Mouse (Mus musculus): ENCODE results near the gene Xxylt1. TPM values are rescaled to one million over a fixed set of nuclear protein-coding genes. Genes with fewer than 3 reads are reported as not detected.

Xxylt1 gene
- total RNA-seq, 4 experiments from 2014 or later, result 22.1 to 26.3 (median 23.2) TPM

GRCm38 (mm10) chr16:30960266-30960665 lies 121.0 kb downstream of the Xxylt1 start:
- no peak for DNase-seq (ENCODE audit: low spot score in 2 of 2)

- DNase-seq (ENCODE audit: low spot score in 2 of 2), result no peak
Observed at GRCm38 (mm10) chr16:30959692-30960091, 121.5 kb downstream of the Xxylt1 start.

- DNase-seq (ENCODE audit: low spot score in 2 of 2), result no peak
Observed at GRCm38 (mm10) chr16:30956141-30956540, 125.1 kb downstream of the Xxylt1 start.

- peak in 1 of 2 experiments; percentile 68 for DNase-seq (ENCODE audit: low spot score in 2 of 2)
Observed at GRCm38 (mm10) chr16:30948636-30949035, 132.6 kb downstream of the Xxylt1 start.

GRCm38 (mm10) chr16:30948216-30948615 lies 133.0 kb downstream of the Xxylt1 start:
- DNase-seq (ENCODE audit: low spot score in 2 of 2), result peak in 1 of 2 experiments; percentile 46

GRCm38 (mm10) chr16:30944886-30945285 lies 136.3 kb downstream of the Xxylt1 start:
- DNase-seq (ENCODE audit: low spot score in 2 of 2), result no peak

GRCm38 (mm10) chr16:30943919-30944318 lies 137.3 kb downstream of the Xxylt1 start:
- no peak for DNase-seq (ENCODE audit: low spot score in 2 of 2)

- no peak for DNase-seq (ENCODE audit: low spot score in 2 of 2)
Observed at GRCm38 (mm10) chr16:30940699-30941098, 140.5 kb downstream of the Xxylt1 start.

- DNase-seq (ENCODE audit: low spot score in 2 of 2), result no peak
Observed at GRCm38 (mm10) chr16:30939903-30940302, 141.3 kb downstream of the Xxylt1 start.

GRCm38 (mm10) chr16:30939210-30939609 lies 142.0 kb downstream of the Xxylt1 start:
- DNase-seq (ENCODE audit: low spot score in 2 of 2), result no peak

GRCm38 (mm10) chr16:30938664-30939063 lies 142.6 kb downstream of the Xxylt1 start:
- no peak for DNase-seq (ENCODE audit: low spot score in 2 of 2)

GRCm38 (mm10) chr16:30937665-30938064 lies 143.6 kb downstream of the Xxylt1 start:
- DNase-seq (ENCODE audit: low spot score in 2 of 2), result no peak

- no peak for DNase-seq (ENCODE audit: low spot score in 2 of 2)
Observed at GRCm38 (mm10) chr16:30936471-30936870, 144.8 kb downstream of the Xxylt1 start.

GRCm38 (mm10) chr16:30936012-30936461 lies 145.2 kb downstream of the Xxylt1 start:
- no peak for DNase-seq (ENCODE audit: low spot score in 2 of 2)

GRCm38 (mm10) chr16:30934967-30935690 lies 146.1 kb downstream of the Xxylt1 start:
- DNase-seq (ENCODE audit: low spot score in 2 of 2), result no peak

GRCm38 (mm10) chr16:30934205-30934780 lies 146.9 kb downstream of the Xxylt1 start:
- no peak for DNase-seq (ENCODE audit: low spot score in 2 of 2)

GRCm38 (mm10) chr16:30933366-30933765 lies 147.9 kb downstream of the Xxylt1 start:
- DNase-seq (ENCODE audit: low spot score in 2 of 2), result no peak

GRCm38 (mm10) chr16:30932791-30933190 lies 148.4 kb downstream of the Xxylt1 start:
- DNase-seq (ENCODE audit: low spot score in 2 of 2), result no peak

- peak in 1 of 2 experiments; percentile 64 for DNase-seq (ENCODE audit: low spot score in 2 of 2)
Observed at GRCm38 (mm10) chr16:30932196-30932595, 149.0 kb downstream of the Xxylt1 start.

- DNase-seq (ENCODE audit: low spot score in 2 of 2), result peak in 1 of 2 experiments; percentile 70
Observed at GRCm38 (mm10) chr16:30929165-30929564, 152.1 kb downstream of the Xxylt1 start.

GRCm38 (mm10) chr16:30928076-30928750 lies 153.0 kb downstream of the Xxylt1 start:
- peak in 1 of 2 experiments; percentile 6 for DNase-seq (ENCODE audit: low spot score in 2 of 2)

- DNase-seq (ENCODE audit: low spot score in 2 of 2), result no peak
Observed at GRCm38 (mm10) chr16:30925496-30925895, 155.7 kb downstream of the Xxylt1 start.

Measured in left cerebral cortex, adult 8-10 months (tissue).